Mouse (Mus musculus): Measurements from ENCODE around the gene Gm8212. TPM values are rescaled to one million over a fixed set of nuclear protein-coding genes. Genes with fewer than 3 reads are reported as not detected.

Gene Gm8212
- polyA plus RNA-seq (2012; ENCODE audit: low replicate concordance), result not detected in 2 replicates

DNA sequence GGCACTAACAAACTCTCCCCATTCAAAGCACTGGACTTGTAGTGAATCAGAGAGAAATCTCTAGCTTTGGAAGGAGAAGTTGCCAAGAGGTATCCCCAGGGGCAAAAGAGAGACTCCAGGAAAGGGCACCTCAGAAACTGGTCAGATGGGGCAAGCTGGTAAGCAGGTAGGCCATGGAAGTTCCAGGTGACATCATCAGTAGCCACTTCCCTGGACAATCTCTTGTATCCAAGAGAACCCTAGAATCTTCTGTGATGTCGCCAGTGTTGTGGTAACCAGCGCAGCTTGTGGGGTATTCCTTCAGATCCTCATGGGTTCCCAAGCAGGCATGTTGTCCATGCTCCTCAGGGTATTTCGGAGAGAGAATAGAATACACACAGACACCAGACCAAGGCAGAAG, at the start of gene Gm8212:
TSS of gene Gm8212 (plus strand) at position 301 of the 400 bp plus-strand sequence.

DNA sequence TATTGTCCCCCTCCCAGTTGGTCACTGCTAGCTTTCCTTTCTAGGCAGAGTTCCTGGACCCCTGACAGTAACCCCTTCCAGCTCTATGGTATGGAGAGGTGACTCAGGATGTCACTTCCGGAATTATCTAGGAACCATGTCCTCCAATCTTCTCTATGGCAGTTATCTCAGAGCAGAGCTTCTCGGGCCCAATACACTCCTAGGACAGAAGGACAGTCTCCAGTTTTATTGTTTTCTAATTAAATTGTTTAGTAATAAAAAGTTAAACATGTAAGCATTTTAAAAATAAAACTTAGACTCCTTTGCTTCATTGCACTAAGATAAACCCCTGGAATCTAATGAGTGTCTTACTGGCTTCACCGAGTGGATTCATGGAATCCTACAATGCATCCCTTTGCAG, 15.7 kb downstream of the Gm8212 start, which contains the start of gene 4930503E14Rik:
TSS of gene 4930503E14Rik (minus strand) at position 101 of the 400 bp plus-strand sequence.

Other genes with a start within 250 kb of the Gm8212 start
- gene Ang5, start 240.6 kb upstream of the Gm8212 start, polyA plus RNA-seq (2012; ENCODE audit: low replicate concordance), result not detected in 2 replicates
- not detected in 2 replicates for gene Ang6, start 195.4 kb upstream of the Gm8212 start, polyA plus RNA-seq (2012; ENCODE audit: low replicate concordance)
- gene Ear2, start 95.0 kb upstream of the Gm8212 start, polyA plus RNA-seq (2012; ENCODE audit: low replicate concordance), result 3.3 and 6.2 TPM in 2 replicates
- gene Gm3327, start 73.8 kb upstream of the Gm8212 start, polyA plus RNA-seq (2012; ENCODE audit: low replicate concordance), result not detected in 2 replicates
- gene 4930503E14Rik, start 15.6 kb downstream of the Gm8212 start, polyA plus RNA-seq (2012; ENCODE audit: low replicate concordance), result not detected in 2 replicates
- gene Gm8220, start 87.9 kb downstream of the Gm8212 start, polyA plus RNA-seq (2012; ENCODE audit: low replicate concordance), result not detected in 2 replicates
- not detected in 2 replicates for gene Gm5930, start 140.9 kb downstream of the Gm8212 start, polyA plus RNA-seq (2012; ENCODE audit: low replicate concordance)
- gene Gm8229, start 167.7 kb downstream of the Gm8212 start, polyA plus RNA-seq (2012; ENCODE audit: low replicate concordance), result not detected in 2 replicates
- not detected in 2 replicates for gene Gm3371, start 213.0 kb downstream of the Gm8212 start, polyA plus RNA-seq (2012; ENCODE audit: low replicate concordance)
- not detected in 2 replicates for gene Gm8232, start 236.0 kb downstream of the Gm8212 start, polyA plus RNA-seq (2012; ENCODE audit: low replicate concordance)

All from hematopoietic multipotent progenitor cell, adult 10-12 weeks (in vitro differentiated cells).